Mouse (Mus musculus) CH12.LX (cell line): ENCODE results near the gene Kpna3. TPM values are rescaled to one million over a fixed set of nuclear protein-coding genes. Genes with fewer than 3 reads are reported as not detected.

ENCODE experiments used
- DNase-seq: peaks from one replicate; pipeline ENCODE4 v3.0.0-alpha.2; 2013; ENCODE audit errors: extremely low read depth
- H3K27ac ChIP-seq: 2 replicates; pipeline ENCODE4 v1.5.1; 2012; ENCODE audit warnings: low read depth, mild to moderate bottlenecking, control low read depth, moderate library complexity; ENCODE audit not compliant: insufficient read depth
- H3K27me3 ChIP-seq: replicated peaks from 2 replicates; pipeline ENCODE3; 2012; ENCODE audit warnings: inconsistent platforms
- H3K36me3 ChIP-seq, 2 experiments: replicated peaks in 1 of 2; 2 replicates each; pipeline versions ENCODE3 to v1.6.1; 2012; ENCODE audit warnings: inconsistent platforms in 1 of 2, low read length in 1 of 2, mild to moderate bottlenecking in 1 of 2, mixed read lengths in 1 of 2, moderate library complexity in 1 of 2; ENCODE audit not compliant: control insufficient read depth in 1 of 2, insufficient read depth in 1 of 2
- H3K4me1 ChIP-seq, 2 experiments: 2 replicates each; pipeline ENCODE4 v1.6.1; 2012; ENCODE audit warnings: inconsistent platforms in 1 of 2, moderate library complexity in 1 of 2; ENCODE audit not compliant: insufficient read depth in 2 of 2, control insufficient read depth in 1 of 2
- H3K4me2 ChIP-seq: 2 replicates; pipeline ENCODE4 v1.6.1; 2012; ENCODE audit warnings: low read depth, mild to moderate bottlenecking, control low read depth; ENCODE audit not compliant: poor library complexity, insufficient read depth, severe bottlenecking
- H3K4me3 ChIP-seq, 3 experiments: fragments of 150-350 bp in 1 of 3; sonication (generic) in 1 of 3; replicated peaks in 1 of 3; 2 replicates each; pipeline versions ENCODE3 to v1.5.1; 2011 to 2012; ENCODE audit warnings: low read depth in 2 of 3, low read length in 2 of 3, mild to moderate bottlenecking in 2 of 3, moderate library complexity in 2 of 3, control low read depth in 1 of 3, improper control_type of control experiment in 1 of 3, inconsistent platforms in 1 of 3, mixed read lengths in 1 of 3; ENCODE audit not compliant: poor library complexity in 1 of 3
- H3K79me2 ChIP-seq: replicated peaks from 2 replicates; pipeline ENCODE4 v1.6.1; 2012; ENCODE audit warnings: mild to moderate bottlenecking, moderate library complexity; ENCODE audit not compliant: control insufficient read depth, poor library complexity, insufficient read depth, severe bottlenecking; ENCODE audit errors: extremely low read depth
- H3K9ac ChIP-seq: 2 replicates; pipeline ENCODE4 v1.6.1; 2012; ENCODE audit warnings: low read depth, mild to moderate bottlenecking, control low read depth, moderate library complexity; ENCODE audit not compliant: insufficient read depth
- H3K9me3 ChIP-seq: replicated peaks from 2 replicates; pipeline ENCODE3; 2012; ENCODE audit warnings: low read length, inconsistent platforms, mixed read lengths
- CHD1 ChIP-seq: IDR thresholded peaks from 2 replicates; pipeline ENCODE4 v1.6.1; 2012; ENCODE audit warnings: low read depth, low read length, improper control_type of control experiment, inconsistent platforms
- CHD2 ChIP-seq: IDR thresholded peaks from 2 replicates; pipeline ENCODE4 v1.6.1; 2011; ENCODE audit warnings: low read length, improper control_type of control experiment
- CTCF ChIP-seq, 2 experiments: IDR thresholded peaks in 1 of 2; conservative IDR thresholded peaks in 1 of 2; 2 replicates each; pipeline ENCODE4 v1.5.1; 2011 to 2012; ENCODE audit warnings: low read depth in 2 of 2, low read length in 2 of 2, improper control_type of control experiment in 1 of 2, inconsistent platforms in 1 of 2, mild to moderate bottlenecking in 1 of 2, moderate library complexity in 1 of 2
- ETS1 ChIP-seq: conservative IDR thresholded peaks from 2 replicates; pipeline ENCODE4 v1.6.1; 2012; ENCODE audit warnings: low read depth, mild to moderate bottlenecking, inconsistent platforms, low read length, improper control_type of control experiment, moderate library complexity
- GABPA ChIP-seq: IDR thresholded peaks from 2 replicates; pipeline ENCODE4 v1.6.1; 2012; ENCODE audit warnings: low read depth, low read length, improper control_type of control experiment, inconsistent platforms; ENCODE audit not compliant: insufficient replicate concordance
- HCFC1 ChIP-seq: IDR thresholded peaks from 2 replicates; pipeline ENCODE4 v1.6.1; 2012; ENCODE audit warnings: low read depth, mild to moderate bottlenecking, inconsistent platforms, low read length, improper control_type of control experiment
- IRF4 ChIP-seq: IDR thresholded peaks from 2 replicates; pipeline ENCODE4 v1.6.1; 2014; ENCODE audit warnings: low read depth, mild to moderate bottlenecking, inconsistent platforms, low read length, improper control_type of control experiment
- KAT2A ChIP-seq: IDR thresholded peaks from 2 replicates; pipeline ENCODE4 v1.6.1; 2012; ENCODE audit warnings: low read length, improper control_type of control experiment, inconsistent platforms; ENCODE audit not compliant: insufficient replicate concordance
- MAZ ChIP-seq: IDR thresholded peaks from 2 replicates; pipeline ENCODE4 v1.6.1; 2012; ENCODE audit warnings: low read depth, mild to moderate bottlenecking, inconsistent platforms, low read length, improper control_type of control experiment, moderate library complexity
- MXI1 ChIP-seq: IDR thresholded peaks from 2 replicates; pipeline ENCODE4 v1.6.1; 2011; ENCODE audit warnings: mild to moderate bottlenecking, low read depth, low read length, improper control_type of control experiment
- MYC ChIP-seq: IDR thresholded peaks from 2 replicates; pipeline ENCODE4 v1.6.1; 2011; ENCODE audit warnings: low read depth, mild to moderate bottlenecking, improper control_type of control experiment, low read length
- NRF1 ChIP-seq: IDR thresholded peaks from 2 replicates; pipeline ENCODE4 v1.6.1; 2014; ENCODE audit warnings: low read depth, mild to moderate bottlenecking, inconsistent platforms, low read length, improper control_type of control experiment, moderate library complexity
- RAD21 ChIP-seq: IDR thresholded peaks from 2 replicates; pipeline ENCODE4 v1.6.1; 2011; ENCODE audit warnings: low read depth, mild to moderate bottlenecking, low read length, improper control_type of control experiment, moderate library complexity
- USF2 ChIP-seq: conservative IDR thresholded peaks from 2 replicates; pipeline ENCODE4 v1.6.1; 2011; ENCODE audit warnings: low read depth, low read length, improper control_type of control experiment
- ZKSCAN1 ChIP-seq: IDR thresholded peaks from 2 replicates; pipeline ENCODE4 v1.6.1; 2012; ENCODE audit warnings: low read depth, inconsistent platforms, low read length, improper control_type of control experiment, borderline replicate concordance
- ZNF384 ChIP-seq: IDR thresholded peaks from 2 replicates; pipeline ENCODE4 v1.6.1; 2012; ENCODE audit warnings: low read depth, low read length, improper control_type of control experiment, inconsistent platforms
- dilution Hi-C: fragments of 300-500 bp; cut with MboI; formaldehyde crosslinking; loops from 2 replicates; pipeline ENCODE4 v1.14.3; 2020; ENCODE audit warnings: low sequenced_read_pairs; ENCODE audit not compliant: extremely low pct_unique_long_range_greater_than_20kb, extremely low pct_ligation_motif_present
- in situ Hi-C: fragments of 300-500 bp; cut with MboI; formaldehyde crosslinking; loops from 3 replicates; pipeline ENCODE4 v1.14.3; 2019; ENCODE audit warnings: low sequenced_read_pairs, low pct_ligation_motif_present, low pct_unique_long_range_greater_than_20kb, mixed read lengths
- polyA plus RNA-seq: library from polyadenylated mRNA; unstranded; fragments of >175 nt; gene quantifications from 2 replicates; pipeline ENCODE4 v1.2.1, GENCODE M21; 2012; ENCODE audit warnings: low read depth; ENCODE audit not compliant: insufficient read length
- total RNA-seq, 2 experiments: library from RNA; depleted of rRNA; stranded (reverse); fragments of 300-350 nt in 1 of 2; fragments of >200 nt in 1 of 2; gene quantifications; 2 replicates each; pipeline ENCODE4 v1.2.3; 2012 to 2014

Kpna3 gene
- total and polyA plus RNA-seq, 3 experiments = 21.3 to 85.9 (median 75.4) TPM

- no peak for DNase-seq
- Histone ChIP-seq H3K79me2 (peaks cover 3% of the 10 kb centered on the region), H3K9me3 (no peaks in the 10 kb centered on the region), H3K27ac (no peak overlapping the region), H3K4me1 (peaks cover 3 to 47% of the 10 kb centered on the region in 2 experiments), H3K27me3 (no peaks in the 10 kb centered on the region), H3K4me2 (no peak overlapping the region), H3K36me3 (peaks cover 6 to 29% of the 10 kb centered on the region in 2 experiments), H3K9ac (no peak overlapping the region), H3K4me3 (no peak overlapping the region)
- dilution Hi-C loops = no loop called here
- in situ Hi-C loops = no loop called here
- TF ChIP-seq ZNF384 (peak; percentile 42; the same call in 1 of the 2 replicates), ETS1 (no peak)
Measured at GRCm38 (mm10) chr14:61405761-61406160, 33.9 kb downstream of the Kpna3 start.

DNA sequence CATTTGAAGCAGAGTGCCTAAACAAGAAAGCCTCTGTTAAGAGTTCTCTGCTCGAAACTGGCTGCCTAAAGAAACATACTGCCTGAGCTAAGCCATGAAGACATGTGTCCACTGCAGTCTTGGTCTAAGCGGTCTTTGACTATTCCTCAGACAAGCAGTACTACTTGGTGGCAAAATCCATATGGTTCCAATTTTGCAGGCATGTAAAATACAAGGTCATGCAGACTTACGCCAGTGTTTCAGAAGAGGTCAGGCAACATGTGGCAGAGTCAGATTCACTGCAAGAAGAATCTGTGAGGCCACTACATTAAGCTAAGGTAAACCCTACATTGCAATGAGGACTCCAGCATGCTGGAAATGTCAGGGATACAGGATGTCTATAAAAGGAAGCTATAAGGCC is 34.7 kb downstream of the Kpna3 start:
- in situ Hi-C loops (no loop called here), dilution Hi-C loops (no loop called here)
- H3K4me2 ChIP-seq = no peak overlapping the region
- no peak overlapping the region for H3K27ac ChIP-seq
- H3K4me1 ChIP-seq = peaks cover 3 to 40% of the 10 kb centered on the region in 2 experiments
- H3K9me3 ChIP-seq = no peaks in the 10 kb centered on the region
- no peak overlapping the region for H3K9ac ChIP-seq
- H3K4me3 ChIP-seq = no peak overlapping the region
- DNase-seq = no peak
- no peaks in the 10 kb centered on the region for H3K27me3 ChIP-seq
- H3K79me2 ChIP-seq = peaks cover 3% of the 10 kb centered on the region; the same call in 1 of the 2 replicates
- TF ChIP-seq HCFC1 = no peak
- TF ChIP-seq ZKSCAN1 = no peak
- TF ChIP-seq CTCF (conservative IDR thresholded peaks at IDR 0.05 in 1 of 2, IDR thresholded peaks at IDR 0.05 in 1 of 2; ENCODE audit: low read depth in 2 of 2, low read length in 2 of 2) = no peak
- no peak for TF ChIP-seq MXI1
- no peak for TF ChIP-seq NRF1
- no peak for TF ChIP-seq MAZ
- TF ChIP-seq RAD21 = no peak
- no peak for TF ChIP-seq GABPA
- no peak for TF ChIP-seq CHD2
- TF ChIP-seq CHD1 = no peak
- no peak for TF ChIP-seq KAT2A
- no peak for TF ChIP-seq USF2
- no peak for TF ChIP-seq MYC
- TF ChIP-seq IRF4 = no peak
- H3K36me3 ChIP-seq = peaks cover 6 to 32% of the 10 kb centered on the region in 2 experiments
